Mouse (Mus musculus) left cerebral cortex, adult 2 months (tissue): ENCODE data around the gene Tecpr2. TPM values are rescaled to one million over a fixed set of nuclear protein-coding genes. Genes with fewer than 3 reads are reported as not detected.

Source experiments
- DNase-seq, 2 experiments: peaks; one replicate each; pipeline ENCODE4 v3.0.0; 2021 to 2022; ENCODE audit warnings: low spot score in 2 of 2, mixed read lengths in 1 of 2; ENCODE audit errors: extremely low spot score in 1 of 2
- H3K27ac ChIP-seq: fragments of 200-600 bp; 2 replicates; pipeline ENCODE4 v1.8.1; 2022
- H3K4me3 ChIP-seq: fragments of 200-600 bp; 2 replicates; pipeline ENCODE4 v1.8.1; 2022
- CTCF ChIP-seq: fragments of 200-600 bp; IDR thresholded peaks from 2 replicates; pipeline ENCODE4 v1.8.1; 2022; ENCODE audit warnings: antibody characterized with exemption, mild to moderate bottlenecking, moderate library complexity
- intact Hi-C: fragments of 180-260 bp; cut with DNase I; formaldehyde crosslinking; loops from one replicate; pipeline ENCODE4 v1.15.1; 2025
- total RNA-seq, 2 experiments: library from RNA; stranded (reverse); gene quantifications; 2 replicates each; pipeline ENCODE4 v1.2.3; 2021

The Tecpr2 gene
- total RNA-seq, 2 experiments from 2014 or later: 46.7 to 50.0 TPM

DNA sequence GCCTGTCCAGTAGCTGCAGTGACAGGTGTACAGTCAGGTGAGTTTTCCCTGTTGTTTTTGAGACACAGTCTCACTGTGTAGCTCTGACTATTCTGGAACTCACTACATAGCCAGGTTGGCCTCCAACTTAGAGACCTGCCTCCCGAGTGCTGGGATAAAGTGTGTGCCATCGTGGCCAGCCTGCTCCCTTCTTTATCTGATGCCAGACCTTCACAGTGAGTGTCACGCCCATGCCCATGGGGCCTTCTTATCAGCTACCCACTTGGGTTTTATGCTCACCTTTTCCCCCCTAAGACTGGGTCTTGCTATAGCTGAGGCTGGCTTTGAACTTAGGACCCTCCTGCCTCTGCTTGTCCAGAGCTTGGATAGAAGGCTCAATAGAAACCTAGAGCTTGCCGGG, 19.0 kb upstream of the Tecpr2 start:
- TF ChIP-seq CTCF: no peak
- no peak overlapping the region for H3K4me3 ChIP-seq
- no peak for DNase-seq
- H3K27ac ChIP-seq: no peak overlapping the region
- intact Hi-C loops: no loop called here

DNA sequence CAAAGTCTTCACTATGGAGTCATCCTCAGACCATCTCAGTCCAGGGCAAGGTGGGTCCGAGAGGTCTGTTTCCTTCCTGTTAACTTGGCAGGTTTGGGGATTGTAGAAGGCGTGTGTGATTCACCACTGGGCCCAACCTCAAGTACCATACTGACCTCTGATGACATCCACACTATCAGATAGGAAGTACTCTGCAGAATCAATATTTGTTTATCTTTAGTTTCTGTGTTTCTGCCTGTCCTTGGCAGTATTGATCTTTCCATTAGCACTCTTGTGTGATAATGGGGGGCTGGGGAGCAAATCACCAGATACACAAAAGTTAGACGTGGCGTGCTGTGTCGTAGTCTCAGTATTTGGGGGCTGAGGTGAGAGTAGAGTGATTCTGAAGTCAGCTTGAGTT, 17.8 kb upstream of the Tecpr2 start:
- intact Hi-C loops: no loop called here
- H3K27ac ChIP-seq: no peak overlapping the region
- DNase-seq: no peak
- no peak for TF ChIP-seq CTCF
- H3K4me3 ChIP-seq: no peak overlapping the region

DNA sequence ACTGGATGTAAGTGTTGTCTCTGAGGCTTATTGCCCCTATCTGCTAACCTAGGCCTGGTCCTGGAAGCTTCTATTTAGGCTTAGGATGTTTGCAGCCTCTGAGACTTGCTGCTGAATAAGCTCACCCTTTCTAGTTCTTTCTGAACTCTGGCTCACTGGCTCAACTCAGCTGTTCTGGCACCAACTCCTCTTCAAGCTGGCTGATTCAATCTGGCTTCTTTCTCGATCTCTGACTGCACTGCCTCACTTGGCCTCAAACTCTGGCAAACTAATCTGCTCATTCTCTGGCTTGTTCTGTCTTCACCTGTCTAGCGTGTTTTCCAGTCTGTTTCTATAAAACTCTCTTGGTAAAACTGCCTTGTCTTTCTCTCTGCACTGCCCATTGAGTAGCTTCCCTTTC, 13.7 kb upstream of the Tecpr2 start:
- TF ChIP-seq CTCF: no peak
- DNase-seq: no peak

DNA sequence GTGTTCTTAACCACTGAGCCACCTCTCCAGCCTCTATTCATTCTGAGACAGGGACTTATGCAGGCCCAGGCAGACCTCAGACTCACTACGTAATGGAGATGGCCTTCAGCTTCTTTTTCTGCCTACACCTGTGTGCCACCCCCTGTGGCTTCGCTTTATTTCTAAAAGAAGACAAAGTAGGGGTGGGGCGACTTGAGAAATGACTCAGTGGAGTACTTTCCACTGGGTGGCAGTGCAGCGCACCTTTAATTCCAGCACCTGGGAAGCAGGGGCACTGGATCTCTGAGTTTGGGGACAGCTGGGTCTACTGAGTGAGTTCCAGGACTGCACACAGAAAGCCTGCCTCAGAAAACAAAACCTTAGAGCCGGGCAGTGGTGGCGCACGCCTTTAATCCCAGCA, 6.8 kb upstream of the Tecpr2 start:
- no peak for DNase-seq
- intact Hi-C loops: no loop called here

More for the DNA sequence above, 13.7 kb upstream of the Tecpr2 start:
- Histone ChIP-seq H3K4me3 (no peak overlapping the region), H3K27ac (no peak overlapping the region)
- intact Hi-C loops: no loop called here

DNA sequence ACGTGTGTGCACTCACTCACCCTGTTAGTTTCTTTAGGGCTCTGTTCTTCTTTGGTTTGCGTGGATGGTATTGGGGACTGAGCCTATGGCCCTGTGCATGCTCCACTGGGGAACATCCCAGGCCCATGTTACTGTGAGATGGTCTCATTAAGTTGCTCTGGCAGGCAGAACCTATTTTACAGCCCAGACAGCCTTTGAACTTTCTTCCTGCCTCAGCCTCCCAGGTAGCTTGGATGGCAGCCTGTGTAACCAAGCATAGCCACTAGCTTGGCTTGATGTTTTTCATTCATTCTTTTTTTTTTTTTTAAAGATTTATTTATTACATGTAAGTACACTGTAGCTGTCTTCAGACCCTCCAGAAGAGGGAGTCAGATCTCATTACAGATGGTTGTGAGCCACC, 3.8 kb upstream of the Tecpr2 start:
- no peak overlapping the region for H3K4me3 ChIP-seq
- intact Hi-C loops: no loop called here

More for the DNA sequence above, 6.8 kb upstream of the Tecpr2 start:
- Histone ChIP-seq H3K27ac (no peak overlapping the region), H3K4me3 (no peak overlapping the region)
- TF ChIP-seq CTCF: peak; percentile 35

DNA sequence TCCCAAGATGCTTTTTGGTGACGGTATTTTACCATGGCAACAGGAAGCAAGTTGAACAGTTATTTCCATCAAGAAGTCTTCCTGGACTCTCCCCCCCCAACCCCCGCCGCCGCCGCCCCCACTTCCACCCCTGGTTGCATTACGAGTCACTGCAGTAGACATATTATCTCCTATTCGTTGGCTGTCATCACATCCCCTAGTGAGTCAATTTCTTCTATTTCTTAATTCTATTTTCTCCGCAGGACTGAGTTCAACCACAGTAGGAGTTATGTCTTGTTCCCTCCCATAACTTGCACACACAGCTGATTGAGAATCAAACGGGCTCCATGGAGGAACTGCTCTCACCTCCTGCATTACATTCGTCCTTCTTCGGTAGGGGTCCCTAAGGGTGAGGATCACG, 958 bp upstream of the Tecpr2 start:
- DNase-seq: no peak
- no peak for TF ChIP-seq CTCF
- intact Hi-C loops: loop anchor here (2.0 kb wide), 1 partner anchor 37 kb away; the partner anchor contains the start of gene Zfp839
- peak overlapping the region; percentile 96 for H3K4me3 ChIP-seq
- peak overlapping the region; percentile 96 for H3K27ac ChIP-seq

More for the DNA sequence above, 3.8 kb upstream of the Tecpr2 start:
- TF ChIP-seq CTCF: no peak
- no peak for DNase-seq
- no peak overlapping the region for H3K27ac ChIP-seq

DNA sequence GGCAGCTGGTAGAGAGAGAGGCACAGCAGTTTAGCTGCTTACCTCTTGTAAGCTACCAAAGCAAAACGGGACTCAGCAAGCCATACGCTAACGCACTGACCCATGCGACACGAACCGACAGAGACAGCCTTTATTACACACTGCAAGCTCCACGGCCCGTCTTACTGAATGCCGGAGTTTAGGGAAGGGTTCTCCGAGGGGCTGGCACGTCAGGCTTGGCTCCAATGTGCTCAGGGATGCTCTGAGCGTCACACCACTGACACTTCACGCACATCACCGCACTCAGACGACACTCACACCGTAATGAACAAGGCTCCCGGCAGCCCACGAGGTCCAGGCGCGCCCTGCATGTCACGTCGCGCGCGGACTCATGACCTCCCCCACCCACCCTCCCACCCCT, 458 bp upstream of the Tecpr2 start:
- H3K27ac ChIP-seq: peak overlapping the region; percentile 96
- DNase-seq: peak in 1 of 2 experiments; percentile 41
- peak overlapping the region; percentile 96 for H3K4me3 ChIP-seq
- TF ChIP-seq CTCF: no peak
- intact Hi-C loops: loop anchor here (1.0 to 2.0 kb wide), 2 partner anchors 22 to 38 kb away; partner anchors contain the start of gene Zfp839

DNA sequence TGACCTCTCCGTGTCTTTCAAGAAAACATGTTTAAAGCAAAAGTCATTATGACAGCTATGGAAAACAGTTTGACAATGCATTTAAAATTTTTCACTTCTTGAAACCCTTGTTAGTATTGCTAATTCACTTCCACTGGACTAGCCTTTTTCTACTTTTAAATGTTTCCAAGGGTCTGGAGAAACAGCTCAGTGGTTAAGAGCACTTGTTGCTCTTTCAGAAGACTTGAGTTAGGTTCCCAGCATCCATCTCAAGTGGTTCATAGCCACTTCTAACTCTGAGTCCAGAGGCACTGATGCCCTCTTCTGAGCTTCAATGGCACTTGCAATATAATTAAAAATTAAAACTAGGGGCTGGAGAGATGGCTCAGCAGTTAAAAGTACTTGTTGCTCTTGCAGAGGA, 2.8 kb downstream of the Tecpr2 start:
- no peak for DNase-seq
- no peak overlapping the region for H3K4me3 ChIP-seq
- intact Hi-C loops: no loop called here
- no peak overlapping the region for H3K27ac ChIP-seq
- TF ChIP-seq CTCF: no peak; the same call in 1 of the 2 replicates

DNA sequence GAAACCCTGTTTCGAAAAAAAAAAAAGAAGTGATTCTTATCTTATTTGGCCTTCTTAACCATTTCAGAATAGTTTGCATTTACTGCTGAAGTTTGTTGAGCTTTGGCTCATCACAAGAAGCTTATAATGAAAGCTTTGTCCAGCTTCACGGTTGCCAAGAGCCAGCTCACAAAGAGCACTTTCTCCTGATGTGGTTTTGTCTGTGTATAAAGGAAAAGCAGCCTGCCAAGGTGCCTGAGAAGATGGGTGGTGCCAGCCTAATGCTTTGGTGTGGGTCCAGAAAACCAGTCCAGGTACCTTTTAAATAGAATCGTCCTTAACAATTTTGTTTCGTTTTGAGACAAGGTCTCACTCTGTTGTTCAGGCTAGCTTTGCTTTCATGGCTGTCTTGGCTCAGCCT, 13.0 kb downstream of the Tecpr2 start:
- no peak overlapping the region for H3K4me3 ChIP-seq
- no peak for DNase-seq
- H3K27ac ChIP-seq: peak overlapping the region; percentile 55; the same call in 1 of the 2 replicates

DNA sequence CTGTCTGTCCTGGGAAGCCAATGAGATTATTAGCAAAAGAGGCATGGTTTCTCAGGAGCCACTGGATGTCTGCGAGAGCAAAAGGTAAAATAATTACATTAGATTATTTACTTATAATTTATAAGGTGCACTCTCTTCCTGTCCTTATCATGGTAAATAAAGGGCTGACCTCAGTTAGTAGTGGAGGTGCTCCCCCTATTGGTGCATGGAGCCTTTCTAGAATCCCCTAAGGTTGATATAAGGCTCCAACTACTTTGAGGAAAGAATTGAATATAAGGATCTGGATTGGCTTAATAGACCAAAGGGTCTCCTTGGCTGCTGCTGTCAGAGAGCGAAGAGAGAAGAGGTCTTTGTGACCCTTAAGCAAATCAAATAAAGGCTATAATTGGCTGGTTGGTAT, 14.5 kb downstream of the Tecpr2 start:
- TF ChIP-seq CTCF: peak; percentile 55
- intact Hi-C loops: no loop called here
- no peak overlapping the region for H3K27ac ChIP-seq
- DNase-seq: no peak
- no peak overlapping the region for H3K4me3 ChIP-seq

More for the DNA sequence above, 13.0 kb downstream of the Tecpr2 start:
- TF ChIP-seq CTCF: no peak
- intact Hi-C loops: no loop called here

DNA sequence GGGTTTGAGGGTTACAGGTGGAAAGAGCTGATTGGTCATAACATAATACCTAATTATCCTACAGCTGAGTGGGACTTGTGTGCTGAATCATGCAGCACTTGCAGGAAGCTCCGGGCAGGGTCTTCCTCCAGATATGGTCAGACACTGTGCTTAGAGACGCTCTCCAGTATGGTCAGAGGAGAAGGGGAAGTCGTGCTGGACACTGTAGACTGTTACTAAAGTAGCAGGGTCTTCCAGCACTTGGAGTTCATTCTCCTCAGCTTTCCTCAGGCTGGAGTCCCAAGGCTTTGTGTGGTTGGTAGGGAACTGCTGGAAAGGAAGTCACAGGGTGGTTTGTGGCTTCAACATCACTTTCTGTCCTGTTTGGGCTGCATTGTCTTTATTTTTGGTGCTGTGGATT, 18.8 kb downstream of the Tecpr2 start:
- Histone ChIP-seq H3K27ac (peak overlapping the region; percentile 73), H3K4me3 (no peak overlapping the region)
- intact Hi-C loops: no loop called here
- DNase-seq: no peak
- TF ChIP-seq CTCF: no peak

DNA sequence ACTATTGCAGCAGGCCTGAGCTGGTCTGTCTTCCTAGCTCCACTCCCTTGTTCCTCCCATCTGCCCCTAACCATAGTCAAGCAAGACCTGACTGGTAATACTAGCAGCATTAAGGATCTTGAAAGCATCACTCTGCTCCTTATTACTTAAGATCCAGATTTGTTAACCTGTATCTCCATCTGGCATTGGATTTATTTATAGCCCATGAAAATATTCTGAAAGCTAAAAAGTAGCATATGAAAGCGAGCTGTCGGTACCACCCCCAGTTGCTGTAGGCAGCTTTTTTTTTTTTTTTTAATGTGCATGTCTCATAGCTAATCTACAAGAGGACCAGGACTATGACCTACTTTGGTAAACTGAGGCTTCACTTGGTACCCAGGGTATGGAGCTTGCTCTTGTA, 20.9 kb downstream of the Tecpr2 start:
- DNase-seq: no peak
- intact Hi-C loops: loop anchor here (1.0 kb wide), 1 partner anchor 21 kb away; the partner anchor contains the start of genes Cinp and Tecpr2
- H3K4me3 ChIP-seq: no peak overlapping the region
- no peak for TF ChIP-seq CTCF
- H3K27ac ChIP-seq: peak overlapping the region; percentile 73

DNA sequence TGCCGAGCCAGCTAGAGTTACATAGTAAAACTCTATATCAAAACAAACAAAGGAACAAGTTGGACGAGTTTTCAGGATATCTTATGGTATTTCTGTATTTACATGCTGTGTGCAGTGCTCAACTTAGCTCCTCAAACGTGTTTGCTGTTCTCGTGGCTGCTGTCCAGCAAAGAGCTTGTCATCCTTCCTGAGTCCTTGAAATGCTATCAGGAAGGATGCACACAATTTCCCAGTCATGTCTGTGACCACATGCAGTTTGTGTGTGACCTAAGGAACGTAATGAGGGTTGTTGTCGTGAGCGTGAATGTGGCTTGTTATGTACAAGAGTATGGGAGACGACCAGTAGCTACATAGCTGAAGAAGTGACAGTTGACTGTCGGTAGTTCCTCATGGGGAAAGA, 26.7 kb downstream of the Tecpr2 start:
- no peak for DNase-seq
- TF ChIP-seq CTCF: no peak
- no peak overlapping the region for H3K27ac ChIP-seq
- intact Hi-C loops: no loop called here
- H3K4me3 ChIP-seq: no peak overlapping the region
